Mouse (Mus musculus) brown adipose tissue, adult 24 weeks (tissue): ENCODE data around the gene Rps6ka1. TPM values are rescaled to one million over a fixed set of nuclear protein-coding genes. Genes with fewer than 3 reads are reported as not detected.
A peak's percentile ranks its signal among the peaks of the same experiment; 100 is the strongest.
"Not testable (repeated sequence)": the region's sequence is repeated elsewhere in the genome, so short reads cannot be mapped to it uniquely, and the experiment has no call there.

ENCODE experiments used
- H3K27ac ChIP-seq: fragments of 200-500 bp; replicated peaks from 2 replicates; pipeline ENCODE4 v1.5.1; 2012; ENCODE audit warnings: low read depth, mild to moderate bottlenecking, low read length
- H3K4me1 ChIP-seq: fragments of 200-500 bp; 2 replicates; pipeline ENCODE4 v1.6.1; 2012; ENCODE audit warnings: low read length, mixed read lengths; ENCODE audit not compliant: control insufficient read depth, insufficient read depth, insufficient read length
- H3K4me3 ChIP-seq: fragments of 200-500 bp; 2 replicates; pipeline ENCODE4 v1.5.1; 2012; ENCODE audit warnings: low read depth, mild to moderate bottlenecking, low read length, moderate library complexity; ENCODE audit not compliant: insufficient read depth
- polyA plus RNA-seq: library from polyadenylated mRNA; stranded (reverse); fragments of >200 nt; gene quantifications from 2 replicates; pipeline ENCODE4 v1.2.4, GENCODE M21; 2012; ENCODE audit not compliant: missing spikeins, insufficient read depth, insufficient read length

The Rps6ka1 gene
- polyA plus RNA-seq, result 3.3 and 4.2 TPM in 2 replicates

DNA sequence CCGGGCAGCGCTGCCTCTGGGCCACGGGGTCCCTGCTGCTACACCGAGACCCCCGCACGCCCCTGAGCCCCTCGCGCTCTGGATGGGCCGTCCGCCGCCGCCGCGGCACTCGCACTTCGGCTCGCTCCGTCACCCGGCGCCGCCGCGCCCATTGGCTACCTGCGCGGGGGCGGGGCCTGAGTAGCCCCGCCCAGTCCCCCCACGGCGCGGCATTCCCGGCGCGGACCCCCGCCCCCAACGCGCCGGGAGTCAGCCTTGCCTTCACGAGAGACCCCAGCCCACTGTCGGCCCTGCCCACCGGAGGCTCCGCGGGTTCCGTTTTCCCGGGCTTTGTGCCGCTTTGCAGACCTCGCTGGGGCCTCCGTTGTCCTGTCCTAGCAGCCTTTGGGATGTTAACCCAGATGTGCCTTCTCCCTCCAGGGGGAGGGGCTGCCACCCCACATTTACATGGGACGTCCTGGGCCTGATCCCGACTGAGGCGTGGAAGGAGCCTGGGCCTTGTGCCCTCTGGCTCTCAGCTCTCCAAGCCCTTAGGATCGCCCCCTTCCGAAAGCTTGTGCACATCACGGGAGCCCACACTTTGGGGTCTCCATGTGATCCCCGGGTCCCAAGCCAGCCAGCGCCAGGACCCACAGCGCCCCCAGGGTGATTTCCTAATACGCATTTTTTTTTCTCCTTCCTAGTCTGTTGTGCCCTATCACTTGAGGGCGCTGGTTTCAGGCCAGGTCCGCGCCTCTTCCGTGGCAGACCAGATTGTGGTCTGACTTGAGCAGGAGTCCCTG is at the start of gene Rps6ka1:
Gene Rps6ka1, minus strand, starts transcription at position 126 of the 782 bp plus-strand sequence.
- Histone ChIP-seq H3K27ac (0 out of 2 replicates have a peak within 1 kb of the TSS, but pooled peaks have one; percentile 28), H3K4me3 (peak within 1 kb of the TSS; percentile 97), H3K4me1 (peaks cover 7% of the 10 kb centered on the region)

- Histone ChIP-seq H3K4me3 (no peak overlapping the region), H3K4me1 (no peaks in the 10 kb centered on the region), H3K27ac (no peak overlapping the region)
Measured at GRCm38 (mm10) chr4:133931785-133932184, 44.2 kb upstream of the Rps6ka1 start.

DNA sequence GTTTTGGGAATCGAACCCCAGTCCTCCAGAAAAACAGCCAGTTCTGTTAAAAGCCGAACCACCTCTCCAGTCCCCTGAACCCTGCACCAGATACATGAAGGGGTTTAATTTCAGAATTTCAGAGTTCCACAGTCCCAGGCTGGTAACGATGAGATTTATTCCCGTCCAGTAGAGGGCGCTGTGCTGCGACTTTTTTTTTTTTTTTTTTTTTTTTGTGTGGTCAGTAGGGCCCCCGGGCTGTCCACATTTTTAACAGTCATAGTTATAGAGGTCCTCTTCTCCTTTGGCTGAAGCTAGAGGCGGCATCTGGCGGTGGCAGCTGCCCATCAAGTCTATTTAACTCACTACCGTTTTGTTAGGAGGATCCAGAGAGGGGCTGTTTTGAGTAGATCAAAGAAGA is 43.8 kb upstream of the Rps6ka1 start:
- H3K4me3 ChIP-seq, result no peak overlapping the region
- H3K4me1 ChIP-seq, result no peaks in the 10 kb centered on the region
- H3K27ac ChIP-seq, result no peak overlapping the region

GRCm38 (mm10) chr4:133929278-133929670 is 41.7 kb upstream of the Rps6ka1 start:
- Histone ChIP-seq H3K4me3 (peak overlapping the region; percentile 20; the same call in 1 of the 2 replicates), H3K4me1 (no peaks in the 10 kb centered on the region), H3K27ac (no peak overlapping the region)

GRCm38 (mm10) chr4:133928576-133929277 is 41.1 kb upstream of the Rps6ka1 start:
- peak overlapping the region; percentile 1; the same call in 1 of the 2 replicates for H3K27ac ChIP-seq
- peak overlapping the region; percentile 20; the same call in 1 of the 2 replicates for H3K4me3 ChIP-seq
- H3K4me1 ChIP-seq, result no peaks in the 10 kb centered on the region

DNA sequence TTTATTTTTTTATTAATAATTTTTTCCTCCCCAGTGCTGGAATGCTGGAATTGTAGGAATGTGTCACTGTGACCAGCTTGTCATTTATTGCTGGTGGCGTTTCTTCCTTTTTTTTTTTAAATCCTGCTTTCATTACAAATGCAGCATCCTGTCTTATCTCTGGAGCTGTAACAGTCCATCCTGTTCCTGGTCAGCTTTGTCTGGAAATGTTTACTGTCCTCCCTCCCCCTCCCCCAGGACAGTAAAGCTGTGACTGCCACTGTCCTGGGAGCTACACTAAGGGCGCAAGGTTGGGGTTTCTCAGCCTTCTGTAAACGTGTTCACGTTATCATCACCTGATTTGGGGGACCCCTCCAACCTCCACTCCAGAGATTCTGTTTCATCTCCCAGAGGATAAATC is 37.6 kb upstream of the Rps6ka1 start:
- no peak overlapping the region for H3K27ac ChIP-seq
- no peak overlapping the region for H3K4me3 ChIP-seq
- H3K4me1 ChIP-seq, result no peaks in the 10 kb centered on the region

DNA sequence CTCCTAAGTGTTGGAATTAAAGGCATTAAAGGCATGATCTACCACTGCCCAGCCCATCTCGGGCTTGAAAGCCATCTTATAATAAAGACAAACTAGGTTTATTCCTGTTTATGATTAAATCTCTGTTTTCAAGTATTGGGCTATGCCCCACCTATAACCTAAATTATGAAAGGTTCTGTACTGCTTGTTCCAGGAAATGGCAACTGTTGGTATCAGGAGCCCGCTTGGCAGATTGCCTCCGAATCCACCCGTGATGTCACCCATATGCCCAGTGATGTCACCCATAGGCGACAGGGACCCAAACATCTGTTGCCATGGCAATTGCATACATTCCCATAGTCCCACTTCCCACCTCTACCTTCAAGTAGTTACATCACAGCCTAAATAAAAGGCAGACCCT is 36.1 kb upstream of the Rps6ka1 start:
- H3K4me1 ChIP-seq, result no peaks in the 10 kb centered on the region
- H3K4me3 ChIP-seq, result no peak overlapping the region
- no peak overlapping the region for H3K27ac ChIP-seq

- H3K4me3 ChIP-seq, H3K4me1 ChIP-seq, H3K27ac ChIP-seq: not testable (repeated sequence)
Measured at GRCm38 (mm10) chr4:133918093-133918825, 30.7 kb upstream of the Rps6ka1 start.

DNA sequence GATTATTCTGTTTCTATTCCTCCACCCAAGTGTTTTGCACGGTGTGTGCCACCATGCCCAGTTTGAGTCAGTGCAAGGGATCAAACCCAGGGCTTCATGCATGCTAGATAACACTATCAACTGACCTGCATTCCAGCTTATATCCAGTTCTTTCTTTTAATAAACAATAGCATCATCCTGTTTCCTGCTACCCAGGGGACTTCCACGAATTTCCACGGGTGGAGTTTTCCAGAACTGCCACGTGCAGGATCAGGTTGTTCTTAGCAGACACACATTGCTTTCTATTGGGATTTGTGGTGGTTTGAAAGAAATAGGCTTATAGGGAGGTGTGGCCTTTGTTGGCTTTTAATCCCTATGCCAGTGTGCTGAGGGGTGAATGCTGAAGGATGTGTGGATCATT is 24.4 kb upstream of the Rps6ka1 start:
- Histone ChIP-seq H3K4me1 (0 out of 2 replicates have a peak, but pooled peaks cover 3% of the 10 kb centered on the region), H3K27ac (no peak overlapping the region), H3K4me3 (no peak overlapping the region)

- Histone ChIP-seq H3K4me3 (peak overlapping the region; percentile 60), H3K27ac (peak overlapping the region; percentile 69), H3K4me1 (0 out of 2 replicates have a peak, but pooled peaks cover 3% of the 10 kb centered on the region)
Measured at GRCm38 (mm10) chr4:133910236-133911211, 22.9 kb upstream of the Rps6ka1 start.

GRCm38 (mm10) chr4:133908051-133908450 is 20.5 kb upstream of the Rps6ka1 start:
- H3K4me1 ChIP-seq, result 0 out of 2 replicates have a peak, but pooled peaks cover 3% of the 10 kb centered on the region
- H3K27ac ChIP-seq, result no peak overlapping the region
- no peak overlapping the region for H3K4me3 ChIP-seq

- Histone ChIP-seq H3K4me1 (0 out of 2 replicates have a peak, but pooled peaks cover 3% of the 10 kb centered on the region), H3K4me3 (no peak overlapping the region), H3K27ac (peak overlapping the region; percentile 62; the same call in 1 of the 2 replicates)
Measured at GRCm38 (mm10) chr4:133907086-133907485, 19.5 kb upstream of the Rps6ka1 start.

DNA sequence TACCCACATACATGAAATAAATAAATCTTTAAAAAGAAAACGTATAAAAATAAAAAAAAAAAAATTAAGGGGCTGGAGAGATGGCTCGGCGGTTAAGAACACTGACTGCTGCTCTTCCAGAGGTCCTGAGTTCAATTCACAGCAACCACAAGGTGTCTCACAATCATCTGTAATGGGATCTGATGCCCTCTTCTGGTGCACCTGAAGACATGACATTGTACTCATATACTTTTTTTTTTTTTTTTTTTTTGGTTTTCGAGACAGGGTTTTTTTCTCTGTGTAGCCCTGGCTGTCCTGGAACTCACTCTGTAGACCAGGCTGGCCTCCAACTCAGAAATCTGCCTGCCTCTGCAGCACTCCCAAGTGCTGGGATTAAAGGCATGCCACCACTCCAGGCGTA is 18.7 kb upstream of the Rps6ka1 start:
- H3K27ac ChIP-seq, H3K4me3 ChIP-seq, H3K4me1 ChIP-seq: not testable (repeated sequence)

GRCm38 (mm10) chr4:133905167-133905566 is 17.6 kb upstream of the Rps6ka1 start:
- H3K4me3 ChIP-seq, result no peak overlapping the region
- H3K27ac ChIP-seq, result no peak overlapping the region
- H3K4me1 ChIP-seq, result 0 out of 2 replicates have a peak, but pooled peaks cover 3% of the 10 kb centered on the region
